Mouse (Mus musculus): ENCODE data around the gene Txn1.

DNA sequence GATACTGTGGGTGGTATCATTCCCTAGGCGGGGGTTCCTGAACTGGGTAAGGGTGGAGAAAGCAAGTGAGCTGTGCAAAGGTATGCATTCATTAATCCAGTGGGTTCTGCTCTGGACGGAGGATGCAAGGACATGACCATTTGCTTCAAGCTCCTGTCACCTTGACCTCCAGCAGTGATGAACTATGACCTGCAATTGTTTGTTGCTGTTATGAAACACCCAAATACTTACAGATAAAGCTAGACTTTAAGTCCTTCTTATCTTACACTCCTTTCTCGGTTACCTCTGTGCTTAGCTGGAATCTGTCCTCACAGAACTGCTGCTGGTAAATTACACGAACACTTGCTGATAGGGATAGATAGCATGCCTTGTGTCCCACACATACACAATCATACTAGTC, 15.6 kb downstream of the Txn1 start:
- TF ChIP-seq POLR2A (IDR thresholded peaks at IDR 0.05; ENCODE audit: insufficient read depth, low read length) (no peak), CTCF (IDR thresholded peaks at IDR 0.05; ENCODE audit: low read depth, low read length) (no peak)
